Mouse (Mus musculus) heart, postnatal 0 days (tissue): ENCODE results near the gene Cbfa2t3. TPM values are rescaled to one million over a fixed set of nuclear protein-coding genes. Genes with fewer than 3 reads are reported as not detected.

Experiments
- ATAC-seq: fragments of 200-750 bp; cut with Nextera tagmentation; 2 replicates; pipeline ENCODE4 v1.8.0; 2017; ENCODE audit warnings: low read depth, moderate number of reproducible peaks, moderate library complexity; ENCODE audit not compliant: insufficient read depth
- DNase-seq: peaks from one replicate; pipeline ENCODE4 v3.0.0-alpha.2; 2016; ENCODE audit warnings: low spot score
- H3K27ac ChIP-seq: fragments of 300-500 bp; sonication (generic); 2 replicates; pipeline ENCODE4 v1.5.1; 2014; ENCODE audit warnings: low read depth, mild to moderate bottlenecking
- H3K27me3 ChIP-seq: fragments of 300-500 bp; sonication (generic); 2 replicates; pipeline ENCODE4 v1.6.1; 2014; ENCODE audit warnings: low read length, mixed read lengths; ENCODE audit not compliant: control insufficient read depth, insufficient read depth
- H3K36me3 ChIP-seq: fragments of 300-500 bp; sonication (generic); replicated peaks from 2 replicates; pipeline ENCODE4 v1.6.1; 2014; ENCODE audit warnings: low read length, mixed read lengths; ENCODE audit not compliant: control insufficient read depth, insufficient read depth
- H3K4me1 ChIP-seq: fragments of 300-500 bp; sonication (generic); 2 replicates; pipeline ENCODE4 v1.6.1; 2014; ENCODE audit warnings: antibody characterized with exemption; ENCODE audit not compliant: control insufficient read depth, insufficient read depth
- H3K4me2 ChIP-seq: fragments of 300-500 bp; sonication (generic); 2 replicates; pipeline ENCODE4 v1.6.1; 2014; ENCODE audit warnings: low read depth, mild to moderate bottlenecking, low read length, moderate library complexity
- H3K4me3 ChIP-seq: fragments of 300-500 bp; sonication (generic); 2 replicates; pipeline ENCODE4 v1.5.1; 2014; ENCODE audit warnings: low read depth, low read length
- H3K9ac ChIP-seq: fragments of 300-500 bp; sonication (generic); replicated peaks from 2 replicates; pipeline ENCODE4 v1.6.1; 2014; ENCODE audit warnings: low read depth, low read length, mixed read lengths
- H3K9me3 ChIP-seq: fragments of 300-500 bp; sonication (generic); replicated peaks from 2 replicates; pipeline ENCODE4 v1.6.1; 2016; ENCODE audit warnings: low read length; ENCODE audit not compliant: control insufficient read depth
- CTCF ChIP-seq: IDR thresholded peaks from 2 replicates; pipeline ENCODE4 v1.5.1; 2016; ENCODE audit warnings: antibody characterized with exemption, control low read depth, low read depth
- EP300 ChIP-seq: IDR thresholded peaks from 2 replicates; pipeline ENCODE4 v1.6.1; 2016; ENCODE audit warnings: antibody characterized with exemption, low read depth
- WGBS: fragments of 180-500 bp; shearing (Covaris S2); extraction: QIAGEN DNeasy Blood & Tissue Kit; methylation state at CpG from one replicate; pipeline ENCODE4 v1.1.7; 2014; 5-methylcytosine and 5-hydroxymethylcytosine counted together
- microRNA-seq: library from miRNA; unstranded; fragments of <30 nt; microRNA quantifications from one replicate; pipeline ENCODE4, GENCODE M21; 2016
- polyA plus RNA-seq: library from polyadenylated mRNA; unstranded; fragments of >200 nt; fragmentation: Nextera tagmentation; extraction: Ambion mirVana; gene quantifications from 2 replicates; pipeline ENCODE4 v1.2.1, GENCODE M21; 2015
- total RNA-seq: library from RNA; depleted of rRNA; stranded (reverse); fragments of >200 nt; gene quantifications from 2 replicates; pipeline ENCODE4 v1.2.3, GENCODE M21; 2014; ENCODE audit warnings: low replicate concordance; rRNA removed

Gene Cbfa2t3
- total and polyA plus RNA-seq, 2 experiments from 2014 or later, result 1.1 to 4.3 TPM

DNA sequence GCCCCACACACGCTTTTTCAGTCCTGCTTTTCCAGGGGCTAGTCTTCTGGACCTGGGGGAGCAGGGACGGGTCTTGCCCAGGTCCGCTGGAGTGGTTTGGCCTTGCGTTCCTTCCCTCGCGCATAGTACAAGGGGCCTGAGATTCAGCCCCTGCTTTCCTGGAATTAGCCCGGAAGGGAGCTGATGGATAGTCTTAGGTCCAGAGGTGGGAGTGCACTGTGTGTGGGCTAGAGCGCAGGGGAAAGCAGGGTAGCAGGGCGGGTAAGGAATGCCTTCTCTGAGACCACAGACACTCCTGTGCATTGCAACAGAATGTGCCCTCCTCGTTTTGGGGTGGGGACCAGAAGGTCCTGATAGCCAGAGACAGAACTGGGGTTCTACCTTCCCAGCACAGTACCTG lies 121.8 kb downstream of the Cbfa2t3 start:
- H3K9ac ChIP-seq, result no peak overlapping the region
- H3K36me3 ChIP-seq, result peaks cover 7% of the 10 kb centered on the region
- TF ChIP-seq CTCF (no peak), EP300 (no peak)
- DNase-seq (no peak), ATAC-seq (0 out of 2 replicates have a peak, but pooled peaks have one; percentile 1)
- H3K9me3 ChIP-seq, result no peaks in the 10 kb centered on the region
- H3K4me3 ChIP-seq, result peak overlapping the region; percentile 68
- WGBS, result 54% methylated on average over 10 of the region's 10 CpGs
- H3K4me1 ChIP-seq, result peaks cover 20% of the 10 kb centered on the region
- peak overlapping the region; percentile 83 for H3K4me2 ChIP-seq
- no peak overlapping the region for H3K27ac ChIP-seq
- H3K27me3 ChIP-seq, result no peaks in the 10 kb centered on the region

DNA sequence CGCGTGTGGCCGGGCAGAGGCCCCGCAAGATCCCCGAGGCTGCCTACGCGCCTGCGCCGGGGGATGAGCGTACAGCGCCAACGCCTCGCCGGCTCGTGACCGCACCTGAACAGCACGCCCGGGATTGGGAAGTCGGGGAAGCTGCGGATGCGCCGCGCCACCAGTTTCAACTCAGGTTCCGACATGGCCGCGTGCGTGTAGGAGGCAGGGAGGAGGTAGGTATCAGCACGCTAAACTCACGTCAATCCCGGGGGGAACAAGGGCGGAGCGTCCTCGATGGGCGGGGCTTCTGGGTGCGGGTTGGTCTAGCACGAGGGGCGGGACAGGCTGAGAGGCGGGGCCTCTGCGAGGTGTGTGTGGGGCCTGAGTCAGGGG lies 122.3 kb downstream of the Cbfa2t3 start, which contains the start of gene Aprt:
Gene Aprt, minus strand, starts transcription at position 262 of the 375 bp plus-strand sequence.
- Histone ChIP-seq H3K4me1 (peaks cover 20% of the 10 kb centered on the region), H3K36me3 (peaks cover 12% of the 10 kb centered on the region), H3K9ac (peak within 1 kb of the TSS; percentile 60), H3K9me3 (no peaks in the 10 kb centered on the region), H3K4me3 (peak within 1 kb of the TSS; percentile 68), H3K4me2 (peak within 1 kb of the TSS; percentile 83), H3K27ac (peak within 1 kb of the TSS; percentile 47; the same call in 1 of the 2 replicates), H3K27me3 (no peaks in the 10 kb centered on the region)
- DNase-seq (peak; percentile 84), ATAC-seq (peak; percentile 88)
- under 1% methylated on average over 39 of the region's 39 CpGs for WGBS
- TF ChIP-seq CTCF, result no peak
- TF ChIP-seq EP300, result no peak

DNA sequence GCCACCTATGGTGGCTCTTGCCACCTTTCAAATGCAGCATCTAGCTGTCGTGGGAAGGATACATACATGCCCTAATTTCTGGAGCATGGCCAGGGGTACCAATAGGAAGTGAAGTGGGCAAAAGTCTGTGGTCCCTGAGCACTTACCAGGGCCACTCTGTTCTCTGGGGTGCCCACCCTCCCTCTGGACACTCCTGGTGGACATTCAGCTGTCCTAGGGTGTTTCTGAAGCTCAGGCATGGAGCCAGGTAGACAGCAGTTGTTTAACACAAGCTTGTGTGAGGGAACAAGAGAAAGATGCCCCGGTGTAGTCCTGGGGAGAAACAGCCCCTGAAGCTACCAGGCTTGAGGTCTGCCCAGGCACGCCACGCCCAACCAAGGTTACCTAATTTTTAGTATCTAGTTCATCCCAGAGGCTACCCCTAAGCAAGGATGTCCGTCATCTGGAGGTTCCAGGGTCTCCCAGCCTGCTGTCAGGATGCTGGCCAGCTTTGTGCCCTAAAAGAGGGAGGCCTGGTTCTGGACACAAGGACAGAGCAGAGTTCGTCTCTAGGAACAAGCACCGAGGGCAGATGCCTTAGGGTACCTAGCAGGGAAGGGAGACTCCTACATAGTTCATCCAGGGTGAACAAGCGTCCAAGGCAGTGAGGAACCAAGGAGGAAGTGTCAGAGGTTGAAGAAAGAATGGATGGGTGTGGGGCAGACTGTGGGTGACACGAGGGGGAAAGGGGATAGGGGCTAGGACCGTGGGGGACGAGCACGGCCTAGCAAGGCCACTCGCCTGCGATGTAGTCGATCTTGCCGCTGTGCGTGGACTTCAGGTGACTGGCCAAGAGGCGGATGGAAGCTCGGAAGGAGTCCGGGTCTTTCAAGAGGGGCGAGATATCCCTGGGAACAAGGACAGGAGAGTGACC lies 122.9 kb downstream of the Cbfa2t3 start:
- peaks cover 17% of the 10 kb centered on the region for H3K36me3 ChIP-seq
- peak overlapping the region; percentile 68 for H3K4me3 ChIP-seq
- TF ChIP-seq CTCF (no peak), EP300 (no peak)
- peak overlapping the region; percentile 83 for H3K4me2 ChIP-seq
- DNase-seq (no peak), ATAC-seq (peak; percentile 11; the same call in 1 of the 2 replicates)
- peak overlapping the region; percentile 47; the same call in 1 of the 2 replicates for H3K27ac ChIP-seq
- H3K4me1 ChIP-seq, result peaks cover 20% of the 10 kb centered on the region
- WGBS, result 16% methylated on average over 21 of the region's 21 CpGs
- no peaks in the 10 kb centered on the region for H3K27me3 ChIP-seq
- H3K9ac ChIP-seq, result peak overlapping the region; percentile 60
- no peaks in the 10 kb centered on the region for H3K9me3 ChIP-seq

DNA sequence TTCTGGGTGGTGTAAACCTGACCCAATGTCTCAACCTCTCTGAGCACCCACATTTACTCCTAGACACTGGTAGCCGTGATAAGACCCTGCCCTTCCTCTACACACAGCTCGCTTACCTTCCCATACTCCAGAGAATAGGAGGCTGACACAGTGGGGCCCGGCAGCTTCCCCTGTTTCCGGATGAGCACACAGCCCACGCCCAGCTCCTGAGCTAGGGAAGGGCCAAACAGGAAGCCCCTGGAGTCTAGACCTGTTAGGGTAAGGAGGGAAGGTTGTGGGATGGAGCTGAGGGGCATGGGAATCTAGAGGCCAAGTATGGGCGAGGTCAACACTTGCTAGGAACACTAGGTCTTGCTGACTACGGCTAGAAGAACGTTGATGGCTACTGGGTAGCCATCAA lies 123.6 kb downstream of the Cbfa2t3 start:
- Histone ChIP-seq H3K4me1 (peaks cover 20% of the 10 kb centered on the region), H3K4me2 (peak overlapping the region; percentile 83), H3K36me3 (peaks cover 22% of the 10 kb centered on the region), H3K9me3 (no peaks in the 10 kb centered on the region), H3K27ac (no peak overlapping the region; the same call in 1 of the 2 replicates), H3K9ac (no peak overlapping the region), H3K4me3 (no peak overlapping the region), H3K27me3 (no peaks in the 10 kb centered on the region)
- ATAC-seq (no peak), DNase-seq (no peak)
- TF ChIP-seq EP300 (no peak), CTCF (no peak)
- WGBS, result 65% methylated on average over 8 of the region's 8 CpGs

Small RNAs within 50 kb of the gene (microRNA-seq; reads per million reads assigned to microRNA genes)
- not detected for gene Mir6396

Other genes starting within 250 kb of the Cbfa2t3 start
- gene Snai3, start 238.4 kb downstream of the Cbfa2t3 start, total RNA-seq, result 1.2 TPM in 1 of 2 replicates, not detected in the other
- 0.61 and 1.6 TPM in 2 replicates for gene Snai3, start 238.4 kb downstream of the Cbfa2t3 start, polyA plus RNA-seq
- gene Rnf166, start 223.0 kb downstream of the Cbfa2t3 start, total RNA-seq, result 39.7 and 42.7 TPM in 2 replicates
- gene Rnf166, start 223.0 kb downstream of the Cbfa2t3 start, polyA plus RNA-seq, result 39.4 and 45.9 TPM in 2 replicates
- 19.5 and 28.4 TPM in 2 replicates for gene Ctu2, start 223.0 kb downstream of the Cbfa2t3 start, total RNA-seq
- gene Ctu2, start 223.0 kb downstream of the Cbfa2t3 start, polyA plus RNA-seq, result 20.9 and 24.3 TPM in 2 replicates
- 87.0 and 92.7 TPM in 2 replicates for gene Piezo1, start 147.8 kb downstream of the Cbfa2t3 start, total RNA-seq
- gene Piezo1, start 147.8 kb downstream of the Cbfa2t3 start, polyA plus RNA-seq, result 8.0 and 10.1 TPM in 2 replicates
- gene Cdt1, start 131.1 kb downstream of the Cbfa2t3 start, total RNA-seq, result 27.5 and 52.3 TPM in 2 replicates
- gene Cdt1, start 131.1 kb downstream of the Cbfa2t3 start, polyA plus RNA-seq, result 9.9 and 10.0 TPM in 2 replicates
- 106 and 112 TPM in 2 replicates for gene Aprt, start 122.2 kb downstream of the Cbfa2t3 start, total RNA-seq
- gene Aprt, start 122.2 kb downstream of the Cbfa2t3 start, polyA plus RNA-seq, result 104 and 119 TPM in 2 replicates
- gene Galns, start 87.6 kb downstream of the Cbfa2t3 start, total RNA-seq, result 11.6 and 16.1 TPM in 2 replicates
- 5.7 and 7.2 TPM in 2 replicates for gene Galns, start 87.6 kb downstream of the Cbfa2t3 start, polyA plus RNA-seq
- gene Trappc2l, start 87.5 kb downstream of the Cbfa2t3 start, total RNA-seq, result 3.1 and 5.2 TPM in 2 replicates
- 68.8 and 70.9 TPM in 2 replicates for gene Trappc2l, start 87.5 kb downstream of the Cbfa2t3 start, polyA plus RNA-seq
- not detected in 2 replicates for gene Pabpn1l, start 76.4 kb downstream of the Cbfa2t3 start, total RNA-seq
- not detected in 2 replicates for gene Pabpn1l, start 76.4 kb downstream of the Cbfa2t3 start, polyA plus RNA-seq
- gene Acsf3, start 76.4 kb upstream of the Cbfa2t3 start, total RNA-seq, result 17.7 and 22.6 TPM in 2 replicates
- 18.1 and 19.3 TPM in 2 replicates for gene Acsf3, start 76.4 kb upstream of the Cbfa2t3 start, polyA plus RNA-seq
- not detected in 2 replicates for gene Cdh15, start 148.9 kb upstream of the Cbfa2t3 start, total RNA-seq
- gene Cdh15, start 148.9 kb upstream of the Cbfa2t3 start, polyA plus RNA-seq, result not detected in 2 replicates